Mouse (Mus musculus): ENCODE data around the gene 1700012A03Rik.

The 1700012A03Rik gene

GRCm38 (mm10) chr6:32049951-32050345, at the start of gene 1700012A03Rik:
TSS of gene 1700012A03Rik (plus strand) at chr6:32050246.
- in situ Hi-C loops (cut with MboI, MseI): loop anchor here in 1 of 2 experiments (5.0 kb wide), 1 partner anchor 298 kb away; no protein-coding TSS in a partner anchor

DNA sequence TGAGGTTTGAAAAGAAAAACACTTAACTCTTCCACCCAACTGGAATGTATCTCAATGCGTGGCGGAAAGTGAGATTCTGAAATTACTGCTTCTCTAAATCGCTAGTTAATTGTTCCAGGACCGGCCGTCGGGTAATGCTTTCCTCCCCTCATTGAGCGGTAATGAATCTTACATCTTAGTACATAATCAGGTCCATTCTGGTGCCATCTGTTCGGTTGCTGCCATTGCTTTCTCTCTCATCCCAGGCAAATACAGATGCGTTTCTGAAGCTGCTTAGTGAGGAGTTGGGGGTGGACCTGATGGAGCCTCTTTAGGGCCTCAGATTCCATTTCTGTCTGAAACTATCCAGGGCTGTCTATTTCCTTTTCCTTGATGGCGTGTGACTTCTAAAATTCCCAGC, 45.8 kb upstream of the 1700012A03Rik start:
- in situ Hi-C loops (cut with MboI, MseI): no loop called here

DNA sequence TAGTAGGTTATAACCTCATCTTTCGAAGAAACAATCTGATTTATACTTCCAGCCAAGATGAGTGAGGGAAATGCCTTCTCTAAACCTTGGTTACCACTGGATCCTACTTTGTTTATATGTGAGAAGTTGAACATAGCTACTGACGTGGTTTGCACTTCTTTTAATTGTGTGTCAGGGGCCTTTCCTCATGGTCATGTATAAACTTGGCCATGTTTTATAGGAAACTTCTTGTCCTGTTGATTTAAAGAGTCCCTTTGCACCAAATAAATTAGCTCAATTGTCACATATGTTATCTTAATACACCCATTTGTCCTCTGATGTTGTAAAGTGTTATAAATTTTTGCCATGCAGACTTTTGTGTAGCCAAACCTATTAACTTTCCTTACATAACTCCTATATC, 44.1 kb upstream of the 1700012A03Rik start:
- in situ Hi-C loops (cut with MboI, MseI): loop anchor here in 1 of 2 experiments (5.0 kb wide), 1 partner anchor 211 kb away; no protein-coding TSS in a partner anchor

GRCm38 (mm10) chr6:32006382-32006781, 43.7 kb upstream of the 1700012A03Rik start:
- in situ Hi-C loops (cut with MboI, MseI): loop anchor here in 1 of 2 experiments (5.0 kb wide), 1 partner anchor 211 kb away; no protein-coding TSS in a partner anchor

- in situ Hi-C loops (cut with MboI, MseI): loop anchor here in 1 of 2 experiments (5.0 kb wide), 1 partner anchor 210 kb away; no protein-coding TSS in a partner anchor
Observed at GRCm38 (mm10) chr6:32007336-32007735, 42.7 kb upstream of the 1700012A03Rik start.

GRCm38 (mm10) chr6:32016841-32017240, 33.2 kb upstream of the 1700012A03Rik start:
- in situ Hi-C loops (cut with MboI, MseI): no loop called here

DNA sequence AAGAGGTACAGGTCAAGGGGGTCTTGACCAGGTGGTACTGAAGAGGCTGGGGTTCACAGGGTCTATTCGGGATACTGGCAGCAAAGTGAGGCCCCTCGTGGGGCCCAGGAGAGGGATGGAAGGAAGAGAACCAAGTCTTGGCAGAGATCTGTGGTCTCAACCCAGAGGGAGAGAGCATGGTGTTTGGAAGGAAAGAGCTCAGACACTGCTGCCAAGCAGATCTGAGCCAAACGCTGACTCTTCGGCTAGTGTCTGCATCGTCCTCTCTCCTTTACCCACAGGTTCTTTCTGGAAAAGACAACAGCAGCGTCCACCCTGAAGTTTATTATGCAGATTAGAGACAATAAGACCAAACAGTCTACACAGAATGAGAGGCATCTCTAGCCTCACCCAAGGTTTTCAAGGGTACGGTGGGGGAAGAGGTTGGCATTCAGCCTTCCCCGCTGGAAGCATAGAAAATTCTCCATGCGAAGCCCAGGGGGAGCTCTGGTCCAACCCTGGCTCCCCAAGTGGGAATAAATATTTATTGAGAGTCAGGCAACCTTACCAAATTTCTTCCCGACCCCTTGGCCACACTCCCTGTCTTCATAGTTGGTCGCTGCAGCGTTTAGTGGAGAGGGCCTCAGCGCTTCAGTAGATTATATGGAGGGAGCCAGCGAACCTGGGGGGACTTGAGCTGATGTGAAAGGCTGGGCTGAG, 32.5 kb upstream of the 1700012A03Rik start:
- in situ Hi-C loops (cut with MboI, MseI): no loop called here

DNA sequence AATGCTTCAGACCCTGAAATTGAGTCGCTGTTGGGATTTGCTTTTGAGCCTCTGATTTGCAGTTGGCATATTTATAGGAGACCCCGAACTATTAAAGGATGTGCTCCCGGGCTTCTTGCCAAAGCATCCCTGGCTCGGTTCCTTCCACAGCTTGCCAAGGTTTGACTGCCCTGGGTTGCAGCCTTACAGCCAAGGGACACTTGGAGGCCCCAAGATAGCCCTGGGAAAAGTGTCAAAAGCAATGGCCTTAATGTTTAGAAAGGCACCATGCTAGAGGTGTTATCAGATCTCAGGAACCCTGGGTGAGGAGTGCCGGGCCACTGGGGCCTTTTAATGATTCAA, 32.0 kb upstream of the 1700012A03Rik start:
- in situ Hi-C loops (cut with MboI, MseI): no loop called here

- in situ Hi-C loops (cut with MboI, MseI): no loop called here
Observed at GRCm38 (mm10) chr6:32021853-32022536, 28.1 kb upstream of the 1700012A03Rik start.

DNA sequence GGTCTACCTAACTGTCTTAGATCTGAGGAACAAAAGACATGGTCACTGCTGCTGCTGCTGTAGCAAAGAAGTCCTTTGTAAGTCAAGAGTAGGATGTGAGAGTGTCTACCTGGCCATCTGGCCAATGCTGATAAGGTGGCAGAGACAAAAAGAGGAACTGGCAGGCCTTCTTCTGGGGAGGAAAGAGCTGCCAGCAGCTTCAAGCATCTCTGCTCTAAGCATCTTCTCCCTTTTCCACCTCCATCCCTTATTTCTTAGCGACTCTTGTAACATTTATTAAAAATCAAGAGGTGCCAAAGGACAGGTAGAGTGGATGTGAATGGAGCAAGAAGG, 27.5 kb upstream of the 1700012A03Rik start:
- in situ Hi-C loops (cut with MboI, MseI): no loop called here

- in situ Hi-C loops (cut with MboI, MseI): no loop called here
Observed at GRCm38 (mm10) chr6:32028228-32029009, 21.6 kb upstream of the 1700012A03Rik start.

DNA sequence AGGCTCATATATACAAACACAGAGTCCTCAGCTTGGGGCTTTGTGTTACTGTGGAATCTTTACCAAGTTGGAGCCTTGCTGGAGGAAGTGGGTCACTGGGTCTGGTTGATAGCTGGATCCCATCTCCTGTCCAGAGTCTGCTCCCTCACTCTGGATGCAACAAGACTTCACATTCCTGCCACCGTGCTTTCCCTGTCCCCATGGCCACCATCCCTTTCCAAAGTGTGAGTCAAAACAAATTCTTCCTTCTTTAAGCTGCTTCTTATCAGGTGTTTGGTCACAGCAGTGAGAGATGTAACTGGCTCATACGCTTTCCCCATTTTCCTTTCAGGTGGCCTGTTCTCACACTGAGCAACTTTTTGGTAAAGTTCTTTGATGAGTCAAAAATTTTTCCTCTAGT, 15.8 kb upstream of the 1700012A03Rik start:
- in situ Hi-C loops (cut with MboI, MseI): no loop called here

DNA sequence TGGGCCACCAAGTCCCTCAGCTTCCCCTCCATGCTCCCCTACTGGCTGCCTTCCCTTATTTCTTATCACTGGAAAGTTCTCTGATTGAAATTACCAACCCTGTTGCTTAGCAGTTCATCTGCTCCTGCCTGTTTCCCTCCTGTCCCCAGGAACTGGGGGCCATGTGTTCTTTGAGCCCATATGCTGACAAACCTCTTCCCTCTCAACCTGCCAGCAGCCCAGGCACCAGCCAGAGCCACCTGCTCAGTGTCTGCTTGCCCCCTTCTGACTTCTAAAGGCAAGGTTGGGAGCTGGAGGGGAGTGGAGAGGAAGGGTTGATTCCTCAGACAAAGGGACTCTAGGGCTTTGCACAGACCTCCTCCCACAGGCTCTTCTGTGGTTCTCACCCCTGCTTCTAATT, 4.7 kb upstream of the 1700012A03Rik start:
- in situ Hi-C loops (cut with MboI, MseI): loop anchor here in 1 of 2 experiments (5.0 kb wide), 1 partner anchor 293 kb away; no protein-coding TSS in a partner anchor

DNA sequence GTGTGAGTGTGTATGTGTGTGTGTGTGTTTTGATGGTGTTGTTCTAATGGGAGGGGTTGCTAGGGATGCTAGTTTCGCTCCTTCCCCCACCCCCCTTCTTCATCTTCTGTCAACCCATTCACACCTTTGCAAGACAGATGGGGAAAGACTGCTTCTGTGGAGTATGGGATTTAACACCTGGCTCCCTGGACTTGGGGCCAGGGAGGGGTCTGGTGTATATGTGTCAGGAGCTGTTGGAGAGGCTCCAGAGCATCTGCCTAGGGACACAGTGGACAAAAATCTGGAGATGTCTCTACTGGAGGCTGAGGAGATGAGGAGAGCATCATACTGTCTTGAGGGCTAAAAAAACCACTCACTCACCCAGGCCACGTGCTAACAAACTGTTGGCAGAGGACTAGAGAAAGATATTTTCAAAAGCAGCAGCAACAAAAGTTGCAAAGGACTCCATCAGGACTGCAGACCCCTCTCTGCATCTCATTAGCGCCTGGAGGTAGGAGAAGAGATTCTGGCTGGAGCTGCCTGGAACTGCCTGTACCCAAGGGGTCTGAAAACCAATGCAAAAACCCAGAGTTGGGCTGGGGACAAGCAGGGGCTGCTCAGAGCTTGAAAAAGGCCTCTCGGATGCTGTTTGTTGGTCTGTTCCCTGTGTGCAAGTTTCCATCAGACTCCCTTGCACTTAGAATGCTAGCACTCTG, 643 bp upstream of the 1700012A03Rik start:
- in situ Hi-C loops (cut with MboI, MseI): loop anchor here in 1 of 2 experiments (5.0 kb wide), 1 partner anchor 297 kb away; no protein-coding TSS in a partner anchor

GRCm38 (mm10) chr6:32052135-32052915, 2.3 kb downstream of the 1700012A03Rik start:
- in situ Hi-C loops (cut with MboI, MseI): no loop called here

DNA sequence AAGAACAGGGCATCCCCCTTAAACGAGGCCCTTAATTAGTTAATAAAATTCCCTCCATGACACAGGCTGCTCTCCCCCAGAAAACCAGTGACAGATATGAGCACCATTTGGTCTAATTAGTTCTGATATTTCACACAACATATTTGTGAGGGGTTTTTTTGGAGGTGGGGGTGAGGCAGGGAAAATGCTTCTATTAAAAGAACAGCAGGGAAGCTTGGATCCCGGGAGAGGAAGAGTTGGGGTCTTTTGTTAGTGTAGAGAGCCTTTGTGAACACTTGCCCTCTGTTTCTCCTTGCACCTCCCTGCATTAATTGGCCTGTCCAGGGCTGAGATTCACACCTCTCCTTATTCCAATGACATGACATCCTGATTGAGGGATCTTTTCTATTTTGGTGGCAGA, 6.5 kb downstream of the 1700012A03Rik start:
- in situ Hi-C loops (cut with MboI, MseI): no loop called here

GRCm38 (mm10) chr6:32058571-32058970, 8.5 kb downstream of the 1700012A03Rik start:
- in situ Hi-C loops (cut with MboI, MseI): no loop called here

GRCm38 (mm10) chr6:32060641-32061040, 10.6 kb downstream of the 1700012A03Rik start:
- in situ Hi-C loops (cut with MboI, MseI): loop anchor here in 1 of 2 experiments (10.0 kb wide), 1 partner anchor 774 kb away; no protein-coding TSS in a partner anchor

- in situ Hi-C loops (cut with MboI, MseI): loop anchor here in 1 of 2 experiments (10.0 kb wide), 1 partner anchor 774 kb away; no protein-coding TSS in a partner anchor
Observed at GRCm38 (mm10) chr6:32061266-32061665, 11.2 kb downstream of the 1700012A03Rik start.

DNA sequence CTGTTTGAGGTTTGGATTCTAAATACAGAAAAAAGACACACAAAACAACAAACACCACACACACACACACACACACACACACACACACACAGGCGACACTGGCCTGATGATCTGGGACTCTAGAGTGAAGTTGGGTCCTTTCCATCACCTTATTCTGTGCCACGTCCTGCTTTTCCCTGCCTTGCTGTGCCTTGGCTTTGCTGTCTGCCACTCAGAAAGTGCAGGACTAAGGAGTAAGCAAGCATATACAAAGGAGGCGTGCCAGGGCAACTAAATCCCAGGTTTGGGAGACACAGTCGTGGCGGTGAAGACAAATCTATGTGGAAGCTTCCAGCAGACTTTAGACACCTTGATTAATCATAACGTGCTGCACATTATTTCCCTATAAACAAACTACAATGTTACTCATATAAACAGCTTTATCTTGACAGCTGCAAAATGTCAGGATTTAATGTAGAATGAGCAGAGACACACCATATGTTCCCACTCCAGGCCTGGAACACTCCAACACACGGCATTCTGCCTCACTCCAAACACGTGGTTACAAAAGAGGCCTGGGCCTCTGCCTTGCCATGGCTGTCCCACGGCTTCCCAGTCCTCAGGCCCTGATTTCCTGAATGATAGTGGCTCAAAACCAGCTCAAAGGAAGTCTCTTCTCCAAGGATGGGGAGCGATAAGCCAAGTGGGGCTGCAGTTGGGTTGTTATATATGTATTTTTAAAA, 15.9 kb downstream of the 1700012A03Rik start:
- in situ Hi-C loops (cut with MboI, MseI): loop anchor here in 1 of 2 experiments (10.0 kb wide), 1 partner anchor 769 kb away; no protein-coding TSS in a partner anchor
